Mouse (Mus musculus): ENCODE results near the gene A630095N17Rik. TPM values are rescaled to one million over a fixed set of nuclear protein-coding genes. Genes with fewer than 3 reads are reported as not detected.

Gene A630095N17Rik
- polyA plus RNA-seq (2017; shearing (Covaris generic)): not detected

GRCm38 (mm10) chr1:75231664-75232152 is at the start of gene A630095N17Rik:
Gene A630095N17Rik (minus strand): TSS chr1:75232102.
- ATAC-seq: no peak

DNA sequence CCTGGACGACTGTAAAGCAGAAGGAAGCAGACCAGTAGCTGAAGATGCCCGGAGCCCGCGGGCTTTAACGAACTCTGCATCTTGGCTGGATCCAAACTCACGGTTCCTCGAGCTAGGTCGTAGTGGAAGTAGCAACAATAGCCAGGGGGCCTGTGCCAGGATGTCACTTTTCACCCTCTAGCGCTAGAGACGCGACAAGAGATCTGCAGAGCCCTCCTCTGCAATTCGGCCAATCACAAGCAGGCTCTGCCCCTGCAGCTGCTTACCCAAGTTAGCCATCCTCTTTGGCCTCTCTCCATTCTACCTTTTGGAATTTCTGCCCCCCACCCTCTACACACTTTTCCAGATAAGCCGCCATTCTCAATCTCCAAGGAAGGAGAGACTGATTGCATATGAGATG is 46.3 kb upstream of the A630095N17Rik start, which contains the start of gene Resp18:
TSS of gene Resp18 (minus strand) at position 188 of the 400 bp plus-strand sequence.
- no peak for ATAC-seq

DNA sequence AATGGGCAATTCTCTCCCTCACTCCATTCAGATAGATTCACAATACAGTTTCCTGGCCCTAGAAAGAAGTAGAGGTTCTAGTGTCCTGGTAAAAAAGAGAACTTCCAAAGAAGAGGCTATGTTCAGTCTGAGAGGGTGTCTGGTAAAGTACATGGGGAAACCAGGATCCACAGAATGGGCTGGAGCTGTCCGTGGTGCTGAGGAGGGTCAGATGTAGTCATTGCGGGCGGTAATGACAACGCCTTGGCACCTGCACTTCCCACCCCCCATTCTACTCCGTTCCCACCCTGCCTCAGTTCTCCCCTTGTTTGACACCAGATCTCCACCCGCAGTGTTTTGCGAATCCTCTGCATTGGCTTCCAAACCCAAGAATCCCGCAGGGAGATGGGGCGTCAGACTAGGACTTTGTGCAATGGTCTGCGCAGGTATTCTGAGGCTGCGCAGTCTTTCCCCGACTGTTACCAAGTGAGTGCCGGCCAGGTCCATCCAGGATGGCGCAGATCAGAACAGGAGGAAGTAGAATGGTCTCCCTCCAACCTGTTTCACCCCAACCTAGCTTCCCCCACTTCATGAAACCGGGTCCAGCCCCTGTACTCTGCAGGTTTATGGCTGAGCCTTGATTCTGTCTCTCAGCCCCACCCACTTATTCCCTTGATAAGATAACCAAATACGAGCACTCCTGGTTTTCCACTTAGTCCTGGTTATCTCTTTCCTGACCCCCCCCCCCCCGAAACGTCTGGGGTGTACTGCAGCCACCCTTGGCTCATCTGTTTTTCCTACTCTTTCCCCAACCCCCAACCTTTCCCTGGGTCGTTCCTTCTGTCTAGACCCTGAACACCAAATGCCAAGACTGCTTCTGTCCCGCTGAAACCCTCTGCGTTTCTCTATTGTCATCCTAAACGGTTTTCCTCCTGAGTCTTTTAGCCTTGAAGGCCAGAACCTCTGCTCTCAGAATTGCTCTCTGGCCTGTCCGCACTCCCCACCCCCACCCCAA is 45.6 kb upstream of the A630095N17Rik start:
- no peak for ATAC-seq

DNA sequence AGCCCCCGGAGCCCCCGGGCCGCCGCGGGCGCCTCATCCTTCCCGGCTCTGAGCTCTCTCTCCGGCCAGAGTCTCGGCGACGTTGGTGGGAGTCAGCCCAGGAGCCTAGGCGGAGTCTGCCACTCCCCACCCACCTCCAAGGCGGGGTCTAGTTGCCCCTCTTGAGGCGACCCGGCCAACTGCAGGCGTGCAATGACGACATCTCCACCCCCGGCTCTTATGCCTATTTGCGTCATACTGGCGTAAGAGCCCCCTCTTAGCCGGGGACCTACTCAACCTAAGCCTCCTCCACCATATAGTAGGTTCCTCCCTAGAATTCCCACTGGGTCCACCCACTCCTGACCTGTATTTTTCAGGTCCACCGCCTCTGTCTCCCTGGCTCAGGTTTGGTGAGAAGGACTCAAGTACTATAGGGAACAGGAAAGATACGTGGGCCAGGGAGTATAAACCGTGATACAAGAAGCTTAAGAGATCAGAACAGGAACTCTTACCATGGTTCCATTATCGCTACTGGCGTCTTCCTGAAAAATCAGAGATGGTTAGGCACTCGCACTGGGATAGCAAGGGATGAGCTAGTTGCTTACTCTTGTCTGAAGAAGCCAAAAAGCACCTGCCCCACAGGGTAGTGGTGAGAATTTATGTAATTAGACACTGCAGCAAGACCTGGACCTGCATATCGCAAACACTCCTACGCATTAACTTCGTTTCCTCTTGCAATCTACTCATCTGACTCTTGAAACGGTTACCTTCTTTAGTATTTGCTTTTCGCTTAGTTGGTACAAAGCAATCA is 32.4 kb upstream of the A630095N17Rik start, which contains the start of gene Ptprn:
TSS of gene Ptprn (minus strand) at position 412 of the 790 bp plus-strand sequence.
- ATAC-seq: no peak

GRCm38 (mm10) chr1:75262969-75263951 is 31.4 kb upstream of the A630095N17Rik start:
- ATAC-seq: no peak

GRCm38 (mm10) chr1:75261278-75261677 is 29.4 kb upstream of the A630095N17Rik start:
- no peak for ATAC-seq

DNA sequence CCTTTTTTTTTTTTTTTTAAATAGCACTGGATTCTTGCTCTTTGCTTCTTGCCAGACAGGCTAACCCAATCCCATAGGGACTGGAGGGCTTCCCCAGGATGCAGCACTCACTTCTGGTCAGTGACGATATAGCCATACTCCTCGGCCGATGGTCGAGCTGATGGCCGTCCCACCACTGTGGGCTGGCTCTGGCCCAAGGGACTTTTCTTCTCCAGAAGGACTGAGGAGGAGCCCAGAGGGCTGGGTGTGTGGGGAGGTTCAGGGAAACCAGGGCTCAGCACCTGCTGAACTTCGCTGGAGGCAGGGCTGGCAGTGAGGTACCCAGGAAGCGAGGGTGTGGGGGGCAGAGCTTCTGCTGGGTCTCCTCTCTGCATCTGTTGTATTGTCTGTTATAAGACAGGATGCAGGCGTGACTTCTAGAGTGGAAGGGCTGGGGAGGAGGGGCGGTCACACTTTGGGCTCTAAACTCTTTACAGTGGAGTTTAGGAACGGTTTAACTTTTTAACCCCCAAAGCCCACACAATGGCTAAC is 23.7 kb upstream of the A630095N17Rik start:
- ATAC-seq: no peak

- ATAC-seq: no peak
Measured at GRCm38 (mm10) chr1:75254625-75255013, 22.7 kb upstream of the A630095N17Rik start.

DNA sequence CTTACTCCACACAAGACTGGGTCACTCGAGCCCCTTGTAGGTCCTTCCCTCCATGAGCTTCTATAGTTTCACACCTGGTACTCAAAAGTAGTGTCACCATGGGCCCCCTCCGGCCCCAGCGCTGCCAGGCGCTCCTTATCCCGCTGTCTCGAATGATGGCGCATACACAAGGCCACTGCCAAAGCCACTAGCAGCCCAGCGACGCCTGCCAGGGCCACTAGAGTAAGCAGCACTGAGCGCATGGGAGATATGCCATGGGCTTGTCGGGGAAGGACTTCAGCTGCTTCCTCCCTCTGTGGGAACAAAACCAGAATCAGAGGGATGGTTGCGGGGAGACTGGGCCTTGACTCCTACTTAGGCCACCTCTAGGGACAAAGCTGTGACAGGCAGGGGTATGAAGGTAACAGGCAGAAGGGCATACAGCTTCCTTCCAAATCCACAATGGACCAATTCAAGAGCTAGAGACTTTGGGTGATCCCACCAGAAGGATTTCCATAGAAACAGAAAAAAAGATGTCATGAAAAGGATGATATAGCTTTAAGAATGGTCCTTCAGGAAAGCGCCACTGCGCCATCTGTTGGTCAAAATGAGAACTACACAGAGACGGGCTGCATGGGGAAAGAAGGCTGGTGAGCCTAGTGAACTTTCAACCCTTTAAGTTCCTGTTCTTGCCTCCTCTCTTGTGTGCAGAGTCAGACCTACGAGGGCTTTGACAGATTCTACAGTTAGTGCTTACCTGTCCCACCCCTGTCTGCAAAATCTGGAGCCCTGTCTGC is 22.1 kb upstream of the A630095N17Rik start:
- ATAC-seq: peak; percentile 42

GRCm38 (mm10) chr1:75253029-75253428 is 21.1 kb upstream of the A630095N17Rik start:
- no peak for ATAC-seq

DNA sequence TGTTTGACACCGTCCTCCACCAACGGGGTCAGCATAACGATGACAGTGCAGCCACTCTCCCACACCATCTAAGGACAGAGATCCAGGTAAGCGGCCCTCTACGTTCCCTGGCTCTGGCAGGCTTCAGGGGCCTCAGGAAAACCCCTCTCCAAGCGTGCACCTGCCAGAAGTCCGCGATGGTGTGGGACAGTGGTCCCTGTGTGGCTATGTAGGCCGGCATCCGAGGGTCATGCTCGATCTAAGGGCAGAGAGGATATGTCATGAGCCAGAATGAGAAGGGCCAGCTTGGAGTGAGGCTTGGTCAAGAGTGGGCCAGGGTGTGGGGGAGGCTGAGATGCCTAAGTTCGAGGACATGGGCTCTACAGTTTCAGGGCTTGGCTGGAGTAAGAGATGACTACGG is 20.4 kb upstream of the A630095N17Rik start:
- no peak for ATAC-seq

DNA sequence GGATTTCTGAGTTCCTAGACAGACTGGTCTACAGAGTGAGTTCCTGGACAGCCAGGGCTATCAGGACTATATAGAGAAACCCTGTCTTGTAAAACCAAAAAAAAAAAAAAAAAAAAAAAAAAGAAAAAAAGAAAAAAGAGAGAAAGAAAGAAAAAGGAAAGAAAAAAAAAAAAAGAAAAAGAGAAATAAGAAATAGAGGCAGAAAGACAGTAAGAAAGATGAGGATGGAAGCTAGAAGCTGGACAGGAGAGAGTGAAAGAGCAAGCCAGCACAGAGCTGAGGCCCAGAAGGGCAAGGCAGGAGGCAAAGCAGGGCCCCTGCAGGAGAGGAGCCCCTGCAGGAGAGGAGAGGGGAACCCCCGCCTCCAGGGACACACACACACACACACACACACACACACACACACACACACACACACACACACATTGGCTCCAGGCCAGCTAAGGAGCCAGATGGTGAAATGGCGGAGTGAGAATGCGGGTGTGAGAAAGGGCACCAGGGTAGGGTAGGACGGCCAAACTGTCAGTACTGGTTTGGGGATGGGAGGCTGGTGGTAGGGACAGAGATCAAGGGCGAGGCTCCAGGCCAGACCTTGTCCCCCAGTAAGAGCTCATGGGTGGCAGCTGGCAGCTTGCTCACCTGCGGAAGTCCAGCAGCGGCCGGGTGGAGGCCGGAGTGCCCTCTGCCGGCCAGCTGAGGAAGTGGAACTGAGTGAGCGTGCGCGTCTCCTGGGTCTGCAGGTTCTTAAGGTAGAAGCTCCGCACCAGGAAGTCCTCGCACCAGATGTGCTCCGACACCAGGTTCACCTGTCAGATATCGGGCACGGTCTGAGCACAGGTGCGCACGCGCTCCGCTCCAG is 19.4 kb upstream of the A630095N17Rik start:
- ATAC-seq: peak; percentile 80

DNA sequence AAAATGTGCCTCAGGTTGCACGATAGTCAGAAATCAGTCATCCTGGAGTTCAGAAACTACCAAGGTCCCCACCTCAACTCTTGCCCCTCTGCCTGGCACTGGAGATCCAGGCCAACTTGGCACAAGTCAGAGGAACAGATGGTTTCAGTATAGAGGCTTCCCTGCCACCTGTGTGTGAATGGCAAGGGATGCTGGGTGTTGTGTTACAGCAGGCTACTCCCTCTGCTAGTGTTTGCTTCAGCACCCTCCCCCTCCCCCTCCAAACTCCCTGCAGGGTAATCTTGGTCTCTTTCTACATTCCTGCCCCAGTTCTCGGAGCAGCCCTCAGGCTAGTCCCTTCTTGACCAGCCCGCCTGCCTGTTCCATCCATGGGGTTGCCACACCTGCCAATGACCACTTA is 18.6 kb upstream of the A630095N17Rik start:
- ATAC-seq: no peak

GRCm38 (mm10) chr1:75248041-75248772 is 16.3 kb upstream of the A630095N17Rik start:
- peak; percentile 39 for ATAC-seq

- ATAC-seq: no peak
Measured at GRCm38 (mm10) chr1:75247071-75247930, 15.4 kb upstream of the A630095N17Rik start.

- ATAC-seq: peak; percentile 67
Measured at GRCm38 (mm10) chr1:75244836-75245235, 12.9 kb upstream of the A630095N17Rik start.

GRCm38 (mm10) chr1:75244175-75244826 is 12.4 kb upstream of the A630095N17Rik start:
- ATAC-seq: no peak

Data from inflammation-experienced regulatory T-cells, adult 6 months (primary cell).